Mouse (Mus musculus) 416B (cell line): ENCODE results near the gene Ccl26.

Experiments used
- DNase-seq: peaks from one replicate; pipeline ENCODE4 v3.0.0; 2011; ENCODE audit warnings: low read depth

Ccl26 gene

DNA sequence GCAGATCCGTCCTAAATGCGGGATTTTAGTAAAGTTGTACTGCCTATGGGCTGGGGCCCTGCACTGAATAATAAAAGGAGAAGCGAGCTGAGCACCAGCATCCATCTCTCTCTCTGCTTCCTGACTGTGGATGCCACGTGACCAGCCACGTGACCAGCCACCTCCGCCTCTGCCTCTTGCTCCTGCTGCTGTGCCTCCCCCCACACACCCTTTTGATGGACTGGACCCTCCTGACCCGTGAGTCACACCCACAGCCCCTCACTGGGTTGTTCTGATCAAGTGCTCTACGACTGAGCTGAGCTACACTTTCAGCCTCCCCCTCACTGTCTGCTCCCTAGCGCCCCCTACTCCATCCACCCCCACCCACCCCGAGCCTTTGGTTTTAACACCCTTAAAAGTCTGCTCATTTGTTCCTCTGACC is 25.6 kb downstream of the Ccl26 start:
- peak; percentile 96 for DNase-seq

DNA sequence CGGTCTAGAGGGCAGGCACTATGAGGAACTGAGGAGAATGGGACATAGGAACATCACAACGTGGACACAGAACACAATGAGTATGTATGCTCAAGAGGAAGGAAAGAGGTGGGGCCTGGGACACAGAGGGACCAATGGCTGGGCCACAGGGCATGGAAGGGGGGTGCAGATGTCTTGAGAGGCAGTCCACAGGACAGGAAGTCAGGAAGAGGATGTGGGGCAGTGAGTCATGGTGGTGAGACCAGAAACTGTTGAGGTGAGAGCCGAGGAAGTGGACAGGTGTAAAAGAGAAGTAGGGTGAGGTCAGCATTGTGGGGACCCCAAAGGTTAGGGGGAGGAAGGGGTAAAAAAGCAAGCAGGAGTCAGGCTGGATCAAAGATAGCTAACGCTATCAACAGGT is 26.0 kb downstream of the Ccl26 start:
- DNase-seq = peak; percentile 99

DNA sequence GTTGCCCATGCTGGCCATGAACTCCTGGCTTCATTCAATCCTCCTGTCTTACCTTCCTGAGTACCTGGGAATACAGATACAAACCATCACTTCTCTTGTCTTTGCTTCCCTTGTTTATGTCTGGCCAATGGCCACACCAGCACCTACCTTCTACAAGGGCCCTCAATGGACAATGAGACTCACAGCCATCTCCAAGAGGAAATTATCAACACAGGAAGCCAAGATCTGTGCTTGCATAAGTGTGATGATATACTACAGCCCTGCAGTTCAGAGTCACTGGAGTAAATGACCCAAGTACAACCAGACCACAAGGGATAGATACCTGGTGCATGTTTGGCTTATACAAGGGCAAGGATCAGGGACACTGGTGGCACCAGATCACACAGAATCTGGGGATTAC is 27.5 kb downstream of the Ccl26 start:
- DNase-seq = peak; percentile 53

DNA sequence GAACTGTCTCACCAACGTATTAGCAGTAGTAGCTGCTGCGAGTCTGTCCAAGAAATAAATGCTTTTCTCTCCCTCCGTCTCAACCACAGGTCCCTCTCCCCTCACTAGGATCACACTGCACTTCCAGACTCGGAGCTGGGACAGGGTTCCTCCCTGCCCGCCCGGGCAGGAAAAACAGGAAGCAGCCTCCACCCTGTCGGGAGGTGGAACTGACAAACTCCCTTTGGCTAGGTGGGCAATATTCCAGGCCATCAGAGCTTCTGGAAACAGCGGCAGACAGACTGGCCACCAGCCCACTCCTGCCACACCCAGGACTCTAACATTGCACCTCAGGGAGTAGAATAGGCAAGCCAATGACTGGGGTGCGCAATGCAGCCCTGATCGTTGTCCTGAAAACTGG is 29.9 kb downstream of the Ccl26 start:
- DNase-seq = no peak

DNA sequence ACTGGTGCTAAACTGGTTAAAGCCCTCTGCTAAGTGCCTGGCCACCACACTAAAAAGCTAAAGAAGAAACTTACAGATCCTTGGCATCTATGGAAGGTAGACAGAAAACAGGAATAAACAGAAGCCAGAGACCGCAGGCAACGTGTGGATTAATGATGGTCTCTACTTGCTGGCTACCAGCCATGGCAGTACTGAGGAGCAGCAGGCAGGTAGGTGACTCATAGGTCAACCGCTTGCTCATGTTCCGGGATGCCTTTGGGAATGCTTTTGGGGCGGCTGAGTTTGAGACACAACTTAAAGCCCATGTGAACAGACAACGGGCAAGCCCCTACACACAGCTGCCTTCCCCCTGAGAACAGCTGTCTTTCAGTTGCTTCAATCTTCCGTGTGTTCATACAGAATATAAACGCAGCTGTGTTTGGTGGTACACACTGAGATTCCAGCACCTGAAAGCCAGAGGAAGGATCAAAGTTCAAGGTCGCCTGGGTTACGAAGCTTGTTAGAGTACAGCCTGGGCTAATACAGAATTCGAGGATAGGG is 32.0 kb downstream of the Ccl26 start:
- DNase-seq = no peak

DNA sequence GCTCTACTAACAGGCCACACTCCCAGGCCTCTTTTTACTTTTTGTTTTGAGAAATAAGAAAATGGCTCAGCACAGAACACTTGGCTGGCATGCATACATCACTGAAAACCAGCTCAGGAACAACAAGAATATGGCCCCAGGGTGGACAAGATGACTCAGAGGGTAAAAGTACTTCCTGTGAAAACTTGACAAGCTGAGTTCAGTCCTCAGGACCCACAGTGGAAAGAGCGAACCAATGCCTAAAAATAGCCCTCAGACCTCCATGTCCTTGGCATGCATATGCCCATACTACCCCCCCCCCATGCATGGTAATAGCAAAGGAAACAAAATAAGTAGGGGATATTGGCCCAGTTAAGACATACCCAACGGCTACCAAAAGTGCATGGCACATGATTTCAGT is 33.4 kb downstream of the Ccl26 start:
- peak; percentile 71 for DNase-seq

DNA sequence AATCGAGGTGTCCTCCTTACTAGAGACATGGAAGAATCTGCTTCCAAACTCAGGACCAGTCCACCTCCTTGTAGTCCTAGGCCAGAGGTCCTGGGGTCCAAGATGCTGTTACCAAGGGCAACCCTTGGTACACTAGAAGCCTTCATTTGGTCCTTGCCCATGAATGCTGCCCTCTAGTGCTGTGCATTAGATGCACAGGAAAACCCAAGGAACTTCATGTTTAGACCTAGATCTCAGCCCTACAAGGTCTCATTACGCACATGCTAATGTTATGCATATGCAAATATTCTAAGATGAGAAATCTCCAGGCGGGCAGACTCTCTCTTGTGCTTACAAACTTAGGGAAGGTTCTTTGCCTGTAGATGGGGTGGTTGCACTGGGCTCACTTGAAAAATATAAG is 34.1 kb downstream of the Ccl26 start:
- DNase-seq = peak; percentile 37

DNA sequence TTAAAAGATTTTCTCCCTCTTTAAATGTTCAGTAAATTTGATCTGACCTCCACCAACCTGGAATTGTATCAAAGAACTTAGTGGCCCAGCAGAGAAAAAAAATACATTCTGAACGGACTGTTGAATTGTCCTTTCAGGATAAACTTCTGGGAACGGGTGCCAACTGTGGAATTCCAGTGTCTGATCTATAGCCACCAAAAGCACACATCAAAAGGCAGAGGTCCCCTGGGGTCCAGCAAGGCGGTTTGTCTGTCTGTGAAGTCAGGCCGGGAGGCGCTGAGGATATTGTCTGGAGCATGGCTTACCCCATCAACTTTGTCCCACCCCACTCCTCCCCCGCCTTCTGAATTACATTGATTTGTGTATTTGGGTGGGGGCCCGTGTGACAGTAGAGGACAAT is 35.4 kb downstream of the Ccl26 start:
- DNase-seq = no peak

DNA sequence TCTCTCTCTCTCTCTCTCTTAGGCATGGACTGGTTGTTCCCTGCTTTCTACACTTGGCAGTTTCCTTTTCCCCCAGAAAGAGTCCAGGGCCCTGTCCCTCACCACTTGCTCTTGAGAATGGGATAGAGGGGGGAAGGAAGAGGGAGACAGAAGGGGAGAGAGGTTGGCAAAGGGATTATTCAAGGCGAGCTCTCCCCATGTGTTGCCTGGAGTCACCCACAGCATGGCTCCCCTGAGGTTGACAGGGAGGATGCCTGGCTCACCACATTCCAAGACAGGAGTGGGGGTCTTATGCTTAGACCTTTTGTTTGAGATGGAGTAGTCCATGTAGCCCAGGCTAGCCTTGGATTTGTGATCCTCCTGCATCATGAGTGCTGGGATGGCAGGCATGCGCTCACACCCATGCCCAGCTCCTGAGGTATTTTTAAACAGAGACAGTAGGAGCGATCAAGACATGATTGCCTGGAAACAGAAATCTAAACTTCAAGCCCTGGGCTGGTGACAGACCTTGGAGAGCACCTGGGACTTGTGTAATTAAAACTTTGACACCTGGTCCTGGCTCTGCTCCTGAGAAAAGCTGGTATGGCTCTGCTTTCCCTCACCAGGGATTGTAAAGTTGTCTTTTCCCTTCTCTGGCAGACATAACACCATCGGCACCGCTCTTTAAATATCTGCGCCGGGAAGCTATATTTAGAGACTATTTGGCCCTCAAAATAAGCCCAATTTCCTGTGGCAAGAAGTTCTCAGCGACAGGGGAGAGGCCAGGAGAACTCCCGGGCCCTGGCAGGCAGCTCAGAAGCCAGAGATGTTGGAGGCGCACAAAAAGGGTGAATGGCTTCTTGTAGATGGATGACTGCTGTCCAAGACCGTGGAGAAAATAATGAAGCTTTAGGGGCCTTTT is 38.5 kb downstream of the Ccl26 start:
- DNase-seq = no peak

DNA sequence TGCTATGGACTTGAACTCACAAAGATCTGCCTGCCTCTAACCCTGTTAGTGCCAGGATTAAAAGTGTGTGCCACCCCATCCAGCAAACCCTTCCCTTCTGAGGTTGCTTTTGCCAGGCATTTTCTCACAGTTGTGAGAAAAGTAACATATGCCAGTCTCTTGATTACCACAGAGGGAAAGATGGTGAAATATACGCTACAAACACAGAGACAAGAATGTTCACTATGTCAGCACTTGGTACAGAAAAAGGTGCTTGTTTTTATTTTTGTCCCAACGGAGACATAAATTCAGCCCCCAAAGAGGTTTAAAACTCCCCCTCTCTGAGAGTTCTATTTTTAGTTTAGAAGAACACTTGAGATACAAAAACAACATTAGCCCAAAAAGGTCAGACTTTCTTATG is 39.3 kb downstream of the Ccl26 start:
- no peak for DNase-seq

DNA sequence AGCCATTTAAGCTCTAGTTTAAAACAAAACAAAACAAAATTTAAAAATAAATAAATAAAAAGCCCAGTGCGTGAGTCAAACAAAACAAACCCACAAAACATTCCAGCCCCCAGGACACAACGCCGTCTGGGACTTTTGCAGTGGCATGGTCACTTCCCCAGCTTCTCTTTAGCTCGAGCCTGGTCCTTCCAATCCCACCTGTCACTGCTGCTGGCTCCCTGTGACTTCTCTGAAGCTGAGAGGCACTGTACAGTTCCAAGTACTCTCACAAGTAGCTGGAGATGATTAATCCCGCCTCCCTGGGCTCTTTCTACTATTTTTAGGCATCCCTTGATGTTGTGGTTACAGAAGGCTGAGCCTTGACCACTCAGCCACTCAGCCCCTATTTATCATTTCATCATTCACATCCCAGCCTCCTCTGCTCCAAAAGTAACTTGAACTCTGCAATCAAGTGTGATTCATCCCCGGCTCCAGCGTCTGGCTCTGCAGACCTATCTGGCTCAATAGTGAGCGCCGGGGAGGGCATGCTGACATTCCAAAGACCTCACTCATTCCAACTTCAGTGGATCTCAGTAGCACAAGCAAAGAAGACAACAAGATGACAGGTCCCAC is 41.2 kb downstream of the Ccl26 start:
- DNase-seq = peak; percentile 79

DNA sequence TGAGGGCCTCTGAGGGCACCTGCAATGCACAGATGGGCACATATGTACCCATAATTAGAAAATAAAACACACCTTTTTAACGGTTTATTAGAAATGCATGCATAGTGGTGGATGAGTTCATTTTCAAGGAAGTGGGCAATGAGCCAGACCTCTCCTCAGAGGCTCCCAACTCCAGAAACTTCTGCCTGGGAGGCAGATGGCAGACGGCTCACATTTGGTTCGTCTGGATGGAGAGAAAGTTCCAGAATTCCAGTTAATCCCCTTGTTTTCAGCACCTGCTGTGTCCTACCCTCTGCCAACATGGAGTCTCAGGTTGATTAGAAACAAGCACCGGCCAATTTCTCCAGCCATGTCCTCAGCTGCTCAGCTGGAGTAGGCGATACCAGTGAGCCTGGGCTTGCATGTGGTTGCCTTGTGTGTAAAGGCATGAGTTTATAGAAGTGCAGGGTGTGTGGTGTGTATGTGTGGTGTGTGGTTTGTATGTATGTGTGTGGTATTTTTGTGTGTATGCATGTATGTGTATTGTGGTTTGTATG is 46.0 kb downstream of the Ccl26 start:
- no peak for DNase-seq

DNA sequence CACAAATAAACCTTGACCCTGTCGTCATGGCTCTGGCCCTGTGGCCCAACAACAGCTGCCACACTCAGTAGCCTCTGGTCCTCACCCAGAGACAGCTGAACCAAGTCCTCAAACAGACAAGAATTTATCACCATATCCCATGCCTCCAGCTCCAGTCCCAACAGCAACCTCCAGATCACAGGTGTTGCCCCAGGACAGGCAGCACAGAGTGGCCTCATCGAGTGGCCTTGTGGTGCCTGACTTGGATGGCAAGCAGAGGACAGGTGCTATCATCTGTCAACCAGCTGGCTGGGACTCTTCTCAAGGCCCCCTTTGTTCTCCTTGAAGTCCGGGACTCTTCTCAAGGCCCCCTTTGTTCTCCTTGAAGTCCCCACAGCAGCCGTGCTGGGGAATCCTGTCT is 50.2 kb downstream of the Ccl26 start:
- no peak for DNase-seq

DNA sequence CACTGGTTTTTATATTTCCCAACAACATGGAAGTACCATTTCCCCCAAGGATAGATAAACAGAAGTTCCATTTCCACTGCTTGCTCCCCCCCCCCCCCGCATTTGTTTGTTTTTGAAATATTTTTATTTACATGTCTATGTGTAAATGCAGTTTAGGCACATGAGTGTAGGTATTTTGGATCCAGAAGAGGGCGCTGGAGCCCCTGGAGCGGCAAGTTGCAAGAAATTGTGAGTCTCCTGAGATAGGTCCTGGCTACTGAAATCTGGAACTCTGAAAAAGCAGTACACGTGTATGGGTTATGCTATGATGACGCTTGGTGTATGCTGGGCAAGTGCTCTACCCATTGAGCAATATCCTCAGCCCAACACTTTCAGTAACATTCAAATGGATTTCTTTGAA is 52.3 kb downstream of the Ccl26 start:
- DNase-seq = peak; percentile 75
